Mouse (Mus musculus): ENCODE measurements at regions not wholly inside any gene's neighbourhood (a gene's known extent, or its start where the extent isn't known, plus 50 kb on each side); places are given as distances from the start of the nearest gene placed in this dataset.
A peak's percentile ranks its signal among the peaks of the same experiment; 100 is the strongest.
"Not testable (repeated sequence)": the region's sequence is repeated elsewhere in the genome, so short reads cannot be mapped to it uniquely, and the experiment has no call there.

DNA sequence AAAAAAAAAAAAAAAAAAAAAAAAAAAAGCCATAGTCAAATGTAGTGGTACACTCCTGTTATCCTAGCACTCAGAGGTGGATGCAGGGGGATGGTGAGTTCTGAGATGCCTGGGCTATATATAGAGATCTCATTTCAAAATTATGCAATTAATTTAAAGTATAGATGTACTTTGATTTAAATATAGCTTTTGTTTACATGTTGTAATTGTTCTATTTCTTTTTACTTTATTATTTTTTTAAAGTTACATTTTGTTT, 78.8 kb upstream of the Med13l start:
- Histone ChIP-seq H3K9me3 (no peaks in the 10 kb centered on the region), H3K9ac (no peak overlapping the region), H3K27ac (replicated peaks) (no peak overlapping the region), H3K4me2 (peak overlapping the region; percentile 11; the same call in 1 of the 2 replicates), H3K27me3 (replicated peaks) (no peaks in the 10 kb centered on the region), H3K36me3 (no peaks in the 10 kb centered on the region), H3K4me3 (no peak overlapping the region), H3K4me1 (peaks cover 48% of the 10 kb centered on the region)
- no peak for ATAC-seq (ENCODE audit: extremely low read depth, insufficient number of reproducible peaks, low FRiP score, low TSS enrichment)

DNA sequence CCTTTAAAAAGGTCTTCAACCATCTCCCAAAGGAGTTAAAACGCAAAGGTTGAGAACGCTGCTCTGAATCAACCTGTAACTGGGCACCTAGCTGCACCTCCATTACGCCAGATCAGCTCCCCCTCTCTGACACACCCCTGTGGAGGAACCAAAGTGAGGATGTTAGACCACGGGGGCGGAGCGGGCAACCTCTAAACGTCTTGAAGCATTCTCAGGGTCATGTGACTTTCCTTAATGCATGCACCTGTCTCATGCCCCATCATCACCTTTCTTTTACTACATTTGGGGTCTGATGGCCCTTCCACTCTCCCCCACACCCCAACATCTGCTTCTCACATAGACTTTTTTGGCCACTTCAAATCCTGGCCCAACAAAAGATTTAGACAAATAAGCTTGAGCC, 77.9 kb upstream of the Med13l start:
- peak overlapping the region; percentile 53 for H3K27ac ChIP-seq (replicated peaks)
- no peaks in the 10 kb centered on the region for H3K27me3 ChIP-seq (replicated peaks)
- H3K4me1 ChIP-seq: peaks cover 40% of the 10 kb centered on the region
- peak overlapping the region; percentile 59 for H3K4me2 ChIP-seq
- 43% methylated on average over 7 of the region's 7 CpGs for WGBS
- ATAC-seq (ENCODE audit: extremely low read depth, insufficient number of reproducible peaks, low FRiP score, low TSS enrichment): no peak
- H3K4me3 ChIP-seq: peak overlapping the region; percentile 4; the same call in 1 of the 2 replicates
- H3K9ac ChIP-seq: no peak overlapping the region
- H3K9me3 ChIP-seq: no peaks in the 10 kb centered on the region
- H3K36me3 ChIP-seq: no peaks in the 10 kb centered on the region

DNA sequence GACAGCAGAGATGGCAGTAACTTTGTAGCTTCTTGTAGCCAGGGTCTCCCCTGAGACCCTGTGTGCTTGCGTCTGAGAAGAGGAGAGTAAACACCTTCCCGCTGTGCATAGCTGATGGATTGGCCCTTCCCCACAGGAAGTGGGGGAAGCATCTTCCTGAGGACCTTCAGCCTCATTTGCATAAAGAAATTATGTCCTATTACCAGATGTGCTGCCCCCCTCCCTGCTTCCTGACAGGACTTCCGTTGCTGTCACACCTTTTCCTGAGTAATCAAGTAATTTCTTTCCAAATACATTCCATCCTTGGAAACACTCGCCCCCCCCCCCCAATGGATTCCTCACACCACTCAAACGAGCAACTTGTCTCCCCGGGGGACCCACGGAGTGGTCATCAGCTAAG, 77.5 kb upstream of the Med13l start:
- ATAC-seq (ENCODE audit: extremely low read depth, insufficient number of reproducible peaks, low FRiP score, low TSS enrichment): no peak
- H3K4me3 ChIP-seq: peak overlapping the region; percentile 4
- 9% methylated on average over 7 of the region's 7 CpGs for WGBS

DNA sequence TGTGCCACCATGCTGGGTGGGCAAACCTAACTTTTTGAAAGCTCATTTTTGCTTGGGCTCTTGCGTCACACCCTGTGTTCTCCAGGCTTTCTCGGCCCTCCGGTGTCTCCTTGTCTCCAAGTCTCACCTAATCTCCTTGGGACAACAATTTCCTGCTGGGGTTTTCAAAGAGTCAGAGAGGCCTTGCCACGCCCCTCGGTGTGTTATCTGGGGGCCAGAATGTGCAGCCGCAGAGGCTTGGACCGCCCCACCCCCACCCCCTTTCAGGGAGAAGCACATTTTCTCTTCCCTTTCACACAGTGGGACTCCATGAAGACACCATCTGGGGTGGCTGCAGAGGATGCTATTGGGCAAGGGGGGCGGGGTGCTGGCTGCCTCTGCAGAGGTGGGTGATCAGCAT, 76.9 kb upstream of the Med13l start:
- peak; percentile 70; the same call in 1 of the 2 replicates for ATAC-seq (ENCODE audit: extremely low read depth, insufficient number of reproducible peaks, low FRiP score, low TSS enrichment)
- H3K4me3 ChIP-seq: peak overlapping the region; percentile 4; the same call in 1 of the 2 replicates

More for the DNA sequence above, 77.5 kb upstream of the Med13l start:
- no peaks in the 10 kb centered on the region for H3K36me3 ChIP-seq
- H3K27ac ChIP-seq (replicated peaks): peak overlapping the region; percentile 53
- H3K9me3 ChIP-seq: no peaks in the 10 kb centered on the region
- no peaks in the 10 kb centered on the region for H3K27me3 ChIP-seq (replicated peaks)
- no peak overlapping the region; the same call in 1 of the 2 replicates for H3K9ac ChIP-seq
- peaks cover 36% of the 10 kb centered on the region for H3K4me1 ChIP-seq
- H3K4me2 ChIP-seq: peak overlapping the region; percentile 59

DNA sequence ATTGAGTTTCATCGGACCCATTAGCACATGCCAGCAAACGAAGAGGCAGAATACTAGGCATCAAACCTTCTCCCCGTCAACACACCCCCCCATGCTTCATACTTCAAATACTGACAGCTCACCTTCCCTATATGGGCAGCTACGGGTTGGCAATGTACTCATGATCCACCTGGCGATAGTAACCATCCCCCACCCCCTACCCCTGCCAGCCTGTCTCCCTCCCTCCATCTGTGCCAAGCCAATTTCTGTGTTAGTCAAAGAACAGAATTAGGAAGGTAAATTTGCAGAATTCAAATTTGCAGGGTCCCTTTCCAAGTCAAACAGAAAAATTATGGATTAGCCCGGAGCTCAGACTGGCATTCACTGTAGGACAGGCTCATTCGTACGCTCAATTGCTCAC, 75.3 kb upstream of the Med13l start:
- Histone ChIP-seq H3K4me1 (peaks cover 41% of the 10 kb centered on the region), H3K27me3 (replicated peaks) (no peaks in the 10 kb centered on the region), H3K4me3 (no peak overlapping the region), H3K27ac (replicated peaks) (no peak overlapping the region), H3K9ac (no peak overlapping the region), H3K36me3 (no peaks in the 10 kb centered on the region), H3K9me3 (no peaks in the 10 kb centered on the region), H3K4me2 (no peak overlapping the region)
- ATAC-seq (ENCODE audit: extremely low read depth, insufficient number of reproducible peaks, low FRiP score, low TSS enrichment): no peak
- 86% methylated on average over 8 of the region's 8 CpGs for WGBS

More for the DNA sequence above, 76.9 kb upstream of the Med13l start:
- Histone ChIP-seq H3K27ac (replicated peaks) (peak overlapping the region; percentile 53), H3K9me3 (no peaks in the 10 kb centered on the region), H3K36me3 (no peaks in the 10 kb centered on the region), H3K27me3 (replicated peaks) (no peaks in the 10 kb centered on the region), H3K9ac (peak overlapping the region; percentile 44; the same call in 1 of the 2 replicates), H3K4me1 (peaks cover 34% of the 10 kb centered on the region), H3K4me2 (peak overlapping the region; percentile 59)
- 11% methylated on average over 8 of the region's 8 CpGs for WGBS

DNA sequence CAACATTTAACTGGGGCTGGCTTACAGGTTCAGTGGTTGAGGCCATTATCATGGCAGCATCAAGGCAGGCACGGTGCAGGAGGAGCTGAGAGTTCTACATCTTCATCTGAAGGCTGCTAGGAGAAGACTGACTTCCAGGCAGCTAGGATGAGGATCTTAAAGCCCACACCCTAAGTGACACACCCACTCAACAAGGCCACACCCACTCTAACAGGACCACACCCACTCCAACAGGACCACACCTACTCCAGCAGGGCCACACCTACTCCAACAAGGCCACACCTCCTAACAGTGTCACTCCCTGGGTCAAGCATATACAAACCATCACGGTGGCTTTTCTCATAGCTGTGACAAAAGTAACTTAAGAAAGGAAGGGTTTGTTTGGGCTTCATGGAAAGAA, 68.0 kb upstream of the Med13l start:
- H3K27me3 ChIP-seq (replicated peaks); H3K9ac ChIP-seq; H3K9me3 ChIP-seq; H3K27ac ChIP-seq (replicated peaks); H3K4me3 ChIP-seq; H3K36me3 ChIP-seq; ATAC-seq (ENCODE audit: extremely low read depth, insufficient number of reproducible peaks, low FRiP score, low TSS enrichment); H3K4me2 ChIP-seq: not testable (repeated sequence)
- peaks cover 20% of the 10 kb centered on the region for H3K4me1 ChIP-seq
- 77% methylated on average over 2 of the region's 2 CpGs for WGBS

DNA sequence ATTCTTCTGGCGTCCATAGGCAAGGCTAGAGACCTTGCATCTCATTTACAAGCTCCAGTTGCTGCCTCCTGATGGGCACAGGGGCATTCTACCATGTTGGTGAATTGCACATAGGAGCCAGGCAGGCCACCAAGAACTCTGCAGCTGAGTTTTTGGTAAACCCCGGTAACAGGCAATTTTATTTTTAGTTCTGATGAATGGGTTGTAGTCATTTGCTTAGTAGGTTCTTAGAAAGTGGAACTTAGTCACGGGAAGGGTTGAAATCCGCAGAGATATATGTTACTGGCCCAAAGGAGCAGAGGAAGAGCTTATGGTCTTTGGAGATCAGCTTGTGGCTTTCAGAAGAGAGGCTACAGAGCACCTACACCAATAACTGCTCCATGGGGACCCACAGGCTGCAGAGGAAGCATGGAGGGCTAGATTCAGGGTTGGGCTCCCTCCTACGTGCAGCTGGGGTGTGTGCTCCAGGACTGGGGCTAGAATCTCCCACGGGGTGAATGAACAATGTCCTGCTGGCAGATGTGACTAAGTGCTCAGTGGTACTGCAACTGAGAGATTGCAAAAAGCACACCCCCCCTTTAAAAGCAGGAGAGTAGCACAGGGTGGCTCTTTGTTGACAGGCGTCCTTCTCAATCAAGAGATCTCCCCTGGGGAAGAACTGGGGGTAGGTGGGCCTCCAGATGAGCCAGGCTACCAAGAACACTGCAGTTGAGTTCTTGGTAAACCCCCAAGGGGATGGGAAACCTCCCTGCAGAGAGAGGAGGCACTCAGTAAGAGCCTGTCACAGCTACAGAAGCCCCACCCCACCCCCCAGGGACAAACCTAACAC, 65.6 kb upstream of the Med13l start:
- H3K27ac ChIP-seq (replicated peaks): no peak overlapping the region
- H3K9me3 ChIP-seq: no peaks in the 10 kb centered on the region
- H3K4me1 ChIP-seq: 0 out of 2 replicates have a peak, but pooled peaks cover 11% of the 10 kb centered on the region
- no peaks in the 10 kb centered on the region for H3K36me3 ChIP-seq
- H3K9ac ChIP-seq: no peak overlapping the region
- H3K4me2 ChIP-seq: no peak overlapping the region
- H3K27me3 ChIP-seq (replicated peaks): no peaks in the 10 kb centered on the region
- no peak overlapping the region for H3K4me3 ChIP-seq
- WGBS: 55% methylated on average over 7 of the region's 7 CpGs
- ATAC-seq (ENCODE audit: extremely low read depth, insufficient number of reproducible peaks, low FRiP score, low TSS enrichment): no peak

DNA sequence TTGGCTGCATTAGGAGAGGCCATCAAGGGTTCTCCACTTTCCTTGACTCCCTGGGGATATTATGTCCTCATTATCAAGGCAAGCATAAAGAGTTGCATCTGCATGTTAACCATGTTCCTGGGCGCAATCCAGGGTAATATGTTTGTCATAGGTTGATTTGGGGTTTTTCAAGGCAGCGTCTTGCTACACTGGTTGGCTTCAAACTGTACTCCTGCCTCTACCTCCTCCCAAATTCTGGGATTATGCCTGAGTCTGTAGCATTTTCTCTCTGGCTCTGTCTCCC, 65.1 kb upstream of the Med13l start:
- Histone ChIP-seq H3K4me3 (no peak overlapping the region), H3K36me3 (no peaks in the 10 kb centered on the region)
- 79% methylated on average over 2 of the region's 2 CpGs for WGBS

DNA sequence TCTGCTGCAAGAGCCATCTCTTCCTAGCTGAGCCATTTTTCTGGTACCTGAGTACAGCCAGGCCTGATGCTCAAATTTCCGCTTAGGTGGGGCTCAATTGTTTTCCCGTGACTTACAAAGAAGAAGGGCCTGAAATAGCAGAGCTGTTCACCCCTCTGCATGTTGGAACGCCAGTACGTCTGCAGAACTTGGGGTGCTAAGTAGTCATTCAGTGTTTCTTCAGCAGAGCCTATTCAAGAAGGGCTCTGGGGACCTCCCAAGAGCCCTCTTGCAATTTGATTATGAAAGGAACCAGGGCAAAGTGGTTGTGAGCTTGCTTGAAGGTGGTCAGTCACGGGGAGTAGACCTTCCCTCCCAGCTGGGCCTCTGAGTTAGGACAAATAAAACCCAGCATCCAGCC, 58.9 kb upstream of the Med13l start:
- no peak for ATAC-seq (ENCODE audit: extremely low read depth, insufficient number of reproducible peaks, low FRiP score, low TSS enrichment)
- Histone ChIP-seq H3K9ac (no peak overlapping the region), H3K9me3 (no peaks in the 10 kb centered on the region), H3K4me1 (peaks cover 22% of the 10 kb centered on the region), H3K4me3 (no peak overlapping the region), H3K27ac (replicated peaks) (no peak overlapping the region), H3K27me3 (replicated peaks) (no peaks in the 10 kb centered on the region), H3K4me2 (no peak overlapping the region), H3K36me3 (no peaks in the 10 kb centered on the region)
- 84% methylated on average over 5 of the region's 5 CpGs for WGBS

More for the DNA sequence above, 65.1 kb upstream of the Med13l start:
- 0 out of 2 replicates have a peak, but pooled peaks cover 11% of the 10 kb centered on the region for H3K4me1 ChIP-seq
- no peaks in the 10 kb centered on the region for H3K9me3 ChIP-seq
- H3K9ac ChIP-seq: no peak overlapping the region
- ATAC-seq (ENCODE audit: extremely low read depth, insufficient number of reproducible peaks, low FRiP score, low TSS enrichment): no peak
- no peak overlapping the region for H3K27ac ChIP-seq (replicated peaks)
- no peak overlapping the region for H3K4me2 ChIP-seq
- no peaks in the 10 kb centered on the region for H3K27me3 ChIP-seq (replicated peaks)

DNA sequence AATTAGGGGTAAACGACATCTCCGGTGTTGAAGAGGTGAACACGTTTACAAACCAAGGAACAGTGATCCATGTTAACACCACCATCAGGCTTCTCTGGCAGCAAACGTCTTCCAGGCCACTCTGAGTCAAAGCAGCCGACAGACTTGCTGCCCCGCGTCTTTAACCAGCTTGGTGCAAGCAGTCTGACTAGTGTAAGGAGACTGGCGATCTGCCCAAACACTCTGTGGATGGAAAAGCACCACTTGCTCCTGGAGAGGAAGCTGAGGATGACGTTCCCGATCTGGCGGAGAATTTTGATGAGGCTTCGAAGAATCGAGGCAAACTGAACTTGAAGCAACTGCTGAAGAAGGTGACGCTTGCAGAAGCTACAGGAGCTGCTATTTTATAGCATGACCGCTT, 57.5 kb upstream of the Med13l start:
- H3K27ac ChIP-seq (replicated peaks): no peak overlapping the region
- WGBS: 51% methylated on average over 15 of the region's 15 CpGs

DNA sequence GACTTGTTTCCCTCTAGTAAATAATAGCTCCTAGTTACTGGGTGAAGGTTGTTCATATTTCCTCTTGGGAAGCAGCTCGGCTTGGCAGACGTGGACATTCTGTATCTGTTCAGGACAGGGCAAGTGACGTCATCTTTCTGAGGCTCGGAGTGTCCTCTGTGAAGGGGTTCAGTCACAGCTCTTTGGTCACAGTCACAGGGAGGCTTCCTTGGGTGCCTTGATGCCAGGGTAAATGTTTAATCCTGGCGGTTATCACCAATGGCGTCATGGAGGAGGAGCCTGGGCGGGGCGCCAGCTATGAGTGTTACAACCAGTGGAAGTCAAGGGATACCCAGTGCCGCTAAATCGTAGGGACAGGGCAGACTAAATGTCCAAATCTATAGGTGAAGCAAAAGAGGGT, 56.3 kb upstream of the Med13l start:
- Histone ChIP-seq H3K9ac (no peak overlapping the region), H3K27me3 (replicated peaks) (no peaks in the 10 kb centered on the region), H3K27ac (replicated peaks) (no peak overlapping the region), H3K4me2 (no peak overlapping the region), H3K36me3 (no peaks in the 10 kb centered on the region), H3K9me3 (no peaks in the 10 kb centered on the region), H3K4me1 (peaks cover 22% of the 10 kb centered on the region), H3K4me3 (no peak overlapping the region)
- no peak for ATAC-seq (ENCODE audit: extremely low read depth, insufficient number of reproducible peaks, low FRiP score, low TSS enrichment)
- WGBS: 68% methylated on average over 10 of the region's 10 CpGs

More for the DNA sequence above, 57.5 kb upstream of the Med13l start:
- Histone ChIP-seq H3K4me3 (no peak overlapping the region), H3K27me3 (replicated peaks) (no peaks in the 10 kb centered on the region), H3K4me1 (peaks cover 22% of the 10 kb centered on the region), H3K36me3 (no peaks in the 10 kb centered on the region), H3K4me2 (no peak overlapping the region), H3K9ac (no peak overlapping the region), H3K9me3 (no peaks in the 10 kb centered on the region)
- no peak for ATAC-seq (ENCODE audit: extremely low read depth, insufficient number of reproducible peaks, low FRiP score, low TSS enrichment)

DNA sequence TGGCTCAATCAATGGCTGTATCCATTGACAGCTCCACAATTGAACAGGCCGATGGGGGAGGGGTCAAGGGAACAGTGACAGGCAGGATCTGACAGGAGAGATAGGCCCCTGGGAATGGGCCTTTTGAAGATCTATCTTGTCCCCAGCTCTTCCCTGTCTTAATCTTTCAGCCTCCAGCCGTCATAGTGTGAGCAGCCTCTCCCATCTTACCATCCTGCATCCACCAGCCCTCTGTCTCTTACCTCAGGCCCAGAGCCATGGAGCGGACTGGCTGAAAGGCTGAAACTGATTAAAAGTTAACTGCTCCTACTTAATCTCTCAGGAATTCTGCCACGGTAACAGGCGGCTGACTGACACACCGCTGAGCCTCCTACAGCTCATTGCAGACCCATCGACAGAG, 55.6 kb upstream of the Med13l start:
- 17% methylated on average over 7 of the region's 7 CpGs for WGBS
- H3K4me3 ChIP-seq: no peak overlapping the region

More for the DNA sequence above, 55.6 kb upstream of the Med13l start:
- no peak for ATAC-seq (ENCODE audit: extremely low read depth, insufficient number of reproducible peaks, low FRiP score, low TSS enrichment)
- no peak overlapping the region; the same call in 1 of the 2 replicates for H3K27ac ChIP-seq (replicated peaks)
- H3K36me3 ChIP-seq: no peaks in the 10 kb centered on the region
- no peak overlapping the region for H3K4me2 ChIP-seq
- H3K9me3 ChIP-seq: no peaks in the 10 kb centered on the region
- H3K27me3 ChIP-seq (replicated peaks): no peaks in the 10 kb centered on the region
- H3K4me1 ChIP-seq: peaks cover 22% of the 10 kb centered on the region
- 0 out of 2 replicates have a peak overlapping the region, but pooled peaks have one; percentile 21 for H3K9ac ChIP-seq

Measured in heart, embryonic 13.5 days (tissue).